Mouse (Mus musculus): Measurements from ENCODE around the gene Prkag2. TPM values are rescaled to one million over a fixed set of nuclear protein-coding genes. Genes with fewer than 3 reads are reported as not detected.

Gene Prkag2
- polyA plus RNA-seq, 1 experiment from 2014 or later, result 4.3 TPM

- Histone ChIP-seq H3K4me2 (no peak overlapping the region), H3K9ac (no peak overlapping the region), H3K27ac (peak overlapping the region; percentile 58), H3K9me3 (replicated peaks) (0 out of 2 replicates have a peak, but pooled peaks cover 7% of the 10 kb centered on the region), H3K27me3 (no peaks in the 10 kb centered on the region), H3K4me3 (replicated peaks) (no peak overlapping the region), H3K36me3 (no peaks in the 10 kb centered on the region), H3K4me1 (replicated peaks) (peaks cover 53% of the 10 kb centered on the region)
- WGBS (ENCODE audit: insufficient replicate concordance), result 78% methylated on average over 10 of the region's 10 CpGs
- DNase-seq (no peak), ATAC-seq (ENCODE audit: low read depth) (no peak)
These were observed 168.8 kb downstream of the Prkag2 start for GRCm38 (mm10) chr5:24931578-24932185.

- H3K4me1 ChIP-seq (replicated peaks), result peaks cover 46% of the 10 kb centered on the region
- no peak overlapping the region for H3K4me3 ChIP-seq (replicated peaks)
- 0 out of 2 replicates have a peak, but pooled peaks cover 1% of the 10 kb centered on the region for H3K27me3 ChIP-seq
- no peak for ATAC-seq (ENCODE audit: low read depth)
- DNase-seq, result no peak
- no peak overlapping the region for H3K4me2 ChIP-seq
- 73% methylated on average over 8 of the region's 8 CpGs for WGBS (ENCODE audit: insufficient replicate concordance)
- H3K9ac ChIP-seq, result no peak overlapping the region
- peak overlapping the region; percentile 58 for H3K27ac ChIP-seq
- 0 out of 2 replicates have a peak, but pooled peaks cover 7% of the 10 kb centered on the region for H3K9me3 ChIP-seq (replicated peaks)
- H3K36me3 ChIP-seq, result no peaks in the 10 kb centered on the region
These were observed 169.4 kb downstream of the Prkag2 start for GRCm38 (mm10) chr5:24930831-24931577.

- Histone ChIP-seq H3K4me2 (no peak overlapping the region), H3K27ac (no peak overlapping the region), H3K9ac (no peak overlapping the region), H3K36me3 (no peaks in the 10 kb centered on the region), H3K4me1 (replicated peaks) (peaks cover 45% of the 10 kb centered on the region), H3K27me3 (0 out of 2 replicates have a peak, but pooled peaks cover 4% of the 10 kb centered on the region), H3K9me3 (replicated peaks) (0 out of 2 replicates have a peak, but pooled peaks cover 5% of the 10 kb centered on the region), H3K4me3 (replicated peaks) (no peak overlapping the region)
- ATAC-seq (ENCODE audit: low read depth) (no peak), DNase-seq (no peak)
- 80% methylated on average over 4 of the region's 4 CpGs for WGBS (ENCODE audit: insufficient replicate concordance)
These were observed 171.6 kb downstream of the Prkag2 start for GRCm38 (mm10) chr5:24928816-24929215.

GRCm38 (mm10) chr5:24927706-24928105, 172.7 kb downstream of the Prkag2 start:
- Histone ChIP-seq H3K4me3 (replicated peaks) (peak overlapping the region; percentile 5; the same call in 1 of the 2 replicates), H3K9ac (no peak overlapping the region), H3K9me3 (replicated peaks) (no peaks in the 10 kb centered on the region), H3K4me1 (replicated peaks) (peaks cover 45% of the 10 kb centered on the region), H3K27me3 (0 out of 2 replicates have a peak, but pooled peaks cover 4% of the 10 kb centered on the region), H3K4me2 (peak overlapping the region; percentile 47), H3K36me3 (no peaks in the 10 kb centered on the region), H3K27ac (peak overlapping the region; percentile 27; the same call in 1 of the 2 replicates)
- whole genome bisulfite sequencing (ENCODE audit: insufficient replicate concordance), result 7% methylated on average over 8 of the region's 8 CpGs
- peak; percentile 94 for ATAC-seq (ENCODE audit: low read depth)
- DNase-seq, result peak; percentile 69

- Histone ChIP-seq H3K9ac (no peak overlapping the region), H3K27ac (no peak overlapping the region), H3K4me1 (replicated peaks) (peaks cover 9% of the 10 kb centered on the region), H3K9me3 (replicated peaks) (no peaks in the 10 kb centered on the region), H3K4me2 (no peak overlapping the region), H3K4me3 (replicated peaks) (no peak overlapping the region), H3K36me3 (no peaks in the 10 kb centered on the region), H3K27me3 (no peaks in the 10 kb centered on the region)
- no peak for DNase-seq
- 64% methylated on average over 1 of the region's 1 CpGs for WGBS (ENCODE audit: insufficient replicate concordance)
- no peak for ATAC-seq (ENCODE audit: low read depth)
These were observed 181.3 kb downstream of the Prkag2 start for GRCm38 (mm10) chr5:24919155-24919554.

GRCm38 (mm10) chr5:24916511-24916910, 183.9 kb downstream of the Prkag2 start:
- Histone ChIP-seq H3K27me3 (no peaks in the 10 kb centered on the region), H3K4me2 (no peak overlapping the region), H3K9me3 (replicated peaks) (no peaks in the 10 kb centered on the region), H3K4me1 (replicated peaks) (peaks cover 9% of the 10 kb centered on the region), H3K36me3 (no peaks in the 10 kb centered on the region), H3K27ac (no peak overlapping the region), H3K4me3 (replicated peaks) (no peak overlapping the region), H3K9ac (no peak overlapping the region)
- DNase-seq, result no peak
- ATAC-seq (ENCODE audit: low read depth), result no peak
- WGBS (ENCODE audit: insufficient replicate concordance), result 55% methylated on average over 4 of the region's 4 CpGs

- Histone ChIP-seq H3K4me1 (replicated peaks) (peaks cover 9% of the 10 kb centered on the region), H3K9ac (no peak overlapping the region), H3K36me3 (no peaks in the 10 kb centered on the region), H3K27me3 (0 out of 2 replicates have a peak, but pooled peaks cover 1% of the 10 kb centered on the region), H3K4me2 (no peak overlapping the region), H3K27ac (no peak overlapping the region), H3K9me3 (replicated peaks) (no peaks in the 10 kb centered on the region), H3K4me3 (replicated peaks) (no peak overlapping the region)
- WGBS (ENCODE audit: insufficient replicate concordance), result 30% methylated on average over 5 of the region's 5 CpGs
- DNase-seq (no peak), ATAC-seq (ENCODE audit: low read depth) (no peak)
These were observed 185.3 kb downstream of the Prkag2 start for GRCm38 (mm10) chr5:24915119-24915518.

GRCm38 (mm10) chr5:24913656-24914055, 186.8 kb downstream of the Prkag2 start:
- Histone ChIP-seq H3K9ac (no peak overlapping the region), H3K4me3 (replicated peaks) (no peak overlapping the region), H3K9me3 (replicated peaks) (no peaks in the 10 kb centered on the region), H3K36me3 (no peaks in the 10 kb centered on the region), H3K27me3 (0 out of 2 replicates have a peak, but pooled peaks cover 4% of the 10 kb centered on the region), H3K4me1 (replicated peaks) (peaks cover 15% of the 10 kb centered on the region), H3K4me2 (no peak overlapping the region), H3K27ac (no peak overlapping the region)
- WGBS (ENCODE audit: insufficient replicate concordance), result 75% methylated on average over 6 of the region's 6 CpGs
- ATAC-seq (ENCODE audit: low read depth) (no peak), DNase-seq (no peak)

- ATAC-seq (ENCODE audit: low read depth), result no peak
- peak overlapping the region; percentile 78 for H3K4me3 ChIP-seq (replicated peaks)
- H3K9me3 ChIP-seq (replicated peaks), result no peaks in the 10 kb centered on the region
- DNase-seq, result peak; percentile 50
- peak overlapping the region; percentile 72; the same call in 1 of the 2 replicates for H3K27ac ChIP-seq
- peak overlapping the region; percentile 95 for H3K4me2 ChIP-seq
- peaks cover 21% of the 10 kb centered on the region for H3K4me1 ChIP-seq (replicated peaks)
- H3K36me3 ChIP-seq, result no peaks in the 10 kb centered on the region
- H3K27me3 ChIP-seq, result peaks cover 23% of the 10 kb centered on the region; the same call in 1 of the 2 replicates
- WGBS (ENCODE audit: insufficient replicate concordance), result 11% methylated on average over 15 of the region's 19 CpGs
- H3K9ac ChIP-seq, result peak overlapping the region; percentile 76
These were observed 191.4 kb downstream of the Prkag2 start for GRCm38 (mm10) chr5:24908820-24909716.

GRCm38 (mm10) chr5:24908141-24908819, 192.2 kb downstream of the Prkag2 start:
- peak overlapping the region; percentile 95 for H3K4me2 ChIP-seq
- peak overlapping the region; percentile 72 for H3K27ac ChIP-seq
- H3K27me3 ChIP-seq, result peaks cover 23% of the 10 kb centered on the region; the same call in 1 of the 2 replicates
- no peaks in the 10 kb centered on the region for H3K36me3 ChIP-seq
- peaks cover 21% of the 10 kb centered on the region for H3K4me1 ChIP-seq (replicated peaks)
- under 1% methylated on average over 75 of the region's 87 CpGs for WGBS (ENCODE audit: insufficient replicate concordance)
- H3K4me3 ChIP-seq (replicated peaks), result peak overlapping the region; percentile 78
- ATAC-seq (ENCODE audit: low read depth) (peak; percentile 82), DNase-seq (peak; percentile 72)
- no peaks in the 10 kb centered on the region for H3K9me3 ChIP-seq (replicated peaks)
- peak overlapping the region; percentile 76 for H3K9ac ChIP-seq

Measured in liver, embryonic 13.5 days (tissue).